Mouse (Mus musculus): Measurements from ENCODE around the gene Pigl.
"Not testable (repeated sequence)": the region's sequence is repeated elsewhere in the genome, so short reads cannot be mapped to it uniquely, and the experiment has no call there.

DNA sequence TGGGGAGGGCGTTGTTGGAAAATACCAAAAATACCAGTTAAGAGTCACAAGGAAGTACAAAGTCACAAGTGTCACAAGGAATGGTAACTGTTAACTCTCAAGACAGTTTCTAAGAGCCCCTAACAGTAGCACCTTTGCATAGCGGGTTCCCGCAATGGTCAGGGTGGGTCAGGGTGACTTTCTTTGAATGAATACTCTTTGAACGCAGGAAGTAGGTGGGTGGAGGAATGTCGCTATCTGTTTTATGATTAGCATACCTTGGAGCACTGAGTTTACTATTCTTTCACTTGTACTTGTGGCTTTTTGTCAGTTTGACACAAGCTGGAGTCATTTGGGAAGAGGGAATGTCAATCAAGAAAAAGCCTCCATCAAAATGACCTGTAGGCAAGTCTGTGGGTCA, 50.6 kb downstream of the Pigl start:
- not testable (repeated sequence) for TF ChIP-seq CTCF (IDR thresholded peaks at IDR 0.05; ENCODE audit: borderline replicate concordance, extremely low read depth, insufficient read depth, insufficient read length); POLR2A (IDR thresholded peaks at IDR 0.05; ENCODE audit: borderline replicate concordance, extremely low read depth, insufficient read depth, insufficient read length, poor library complexity, severe bottlenecking)

Measured in brain, embryonic 14.5 days (tissue).